Mouse (Mus musculus) limb, embryonic 10.5 days (tissue): Measurements from ENCODE around the gene 6030445D17Rik. TPM values are rescaled to one million over a fixed set of nuclear protein-coding genes. Genes with fewer than 3 reads are reported as not detected.

Source experiments
- DNase-seq: peaks from one replicate; pipeline ENCODE4 v3.0.0-alpha.2; 2017; ENCODE audit warnings: low spot score
- H3K27ac ChIP-seq: fragments of 300-500 bp; sonication (generic); 2 replicates; pipeline ENCODE4 v1.5.1; 2016; ENCODE audit warnings: mild to moderate bottlenecking
- H3K27me3 ChIP-seq: fragments of 300-500 bp; sonication (generic); 2 replicates; pipeline ENCODE4 v1.6.1; 2016; ENCODE audit warnings: low read depth, mild to moderate bottlenecking; ENCODE audit not compliant: poor library complexity, severe bottlenecking
- H3K36me3 ChIP-seq: fragments of 300-500 bp; sonication (generic); 2 replicates; pipeline ENCODE4 v1.6.1; 2016; ENCODE audit warnings: mild to moderate bottlenecking, moderate library complexity
- H3K4me1 ChIP-seq: fragments of 300-500 bp; sonication (generic); 2 replicates; pipeline ENCODE4 v1.6.1; 2016
- H3K4me3 ChIP-seq: fragments of 300-500 bp; sonication (generic); 2 replicates; pipeline ENCODE4 v1.5.1; 2016; ENCODE audit warnings: mild to moderate bottlenecking, moderate library complexity
- H3K9me3 ChIP-seq: fragments of 300-500 bp; sonication (generic); replicated peaks from 2 replicates; pipeline ENCODE4 v1.6.1; 2016; ENCODE audit warnings: mild to moderate bottlenecking
- WGBS: fragments of 180-500 bp; shearing (Covaris S2); methylation state at CpG from one replicate; pipeline ENCODE4 v1.1.7; 2016; 5-methylcytosine and 5-hydroxymethylcytosine counted together
- polyA plus RNA-seq: library from polyadenylated mRNA; unstranded; fragments of >200 nt; fragmentation: Nextera tagmentation; extraction: Ambion mirVana; gene quantifications from 2 replicates; pipeline ENCODE4 v1.2.1, GENCODE M21; 2016

Gene 6030445D17Rik
- polyA plus RNA-seq, 1 experiment from 2014 or later: 0.16 TPM

DNA sequence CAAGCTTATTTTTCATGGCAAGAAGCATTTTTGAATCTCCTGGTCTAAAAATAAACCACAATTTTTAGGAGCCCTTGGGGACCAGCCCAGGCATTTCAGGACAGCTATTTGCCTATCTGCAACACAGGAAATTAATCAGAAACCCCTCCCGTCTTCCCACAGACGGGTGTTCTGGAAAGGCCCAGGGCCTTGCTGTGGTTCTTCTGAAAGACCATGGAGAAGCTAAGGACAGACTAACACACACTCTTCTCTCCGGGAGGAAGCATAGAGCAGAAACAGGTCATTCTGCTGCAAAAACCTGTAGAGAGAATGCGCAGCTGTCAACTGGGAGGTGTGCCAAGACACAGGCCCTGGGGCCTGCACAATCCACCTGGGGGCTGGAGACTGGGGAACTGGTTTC is 4.2 kb downstream of the 6030445D17Rik start:
- no peak overlapping the region for H3K27ac ChIP-seq
- H3K4me1 ChIP-seq: peaks cover 48% of the 10 kb centered on the region
- H3K4me3 ChIP-seq: no peak overlapping the region
- H3K27me3 ChIP-seq: peaks cover 51% of the 10 kb centered on the region
- no peak for DNase-seq
- H3K9me3 ChIP-seq: no peaks in the 10 kb centered on the region
- WGBS: 67% methylated on average over 4 of the region's 4 CpGs
- no peaks in the 10 kb centered on the region for H3K36me3 ChIP-seq

DNA sequence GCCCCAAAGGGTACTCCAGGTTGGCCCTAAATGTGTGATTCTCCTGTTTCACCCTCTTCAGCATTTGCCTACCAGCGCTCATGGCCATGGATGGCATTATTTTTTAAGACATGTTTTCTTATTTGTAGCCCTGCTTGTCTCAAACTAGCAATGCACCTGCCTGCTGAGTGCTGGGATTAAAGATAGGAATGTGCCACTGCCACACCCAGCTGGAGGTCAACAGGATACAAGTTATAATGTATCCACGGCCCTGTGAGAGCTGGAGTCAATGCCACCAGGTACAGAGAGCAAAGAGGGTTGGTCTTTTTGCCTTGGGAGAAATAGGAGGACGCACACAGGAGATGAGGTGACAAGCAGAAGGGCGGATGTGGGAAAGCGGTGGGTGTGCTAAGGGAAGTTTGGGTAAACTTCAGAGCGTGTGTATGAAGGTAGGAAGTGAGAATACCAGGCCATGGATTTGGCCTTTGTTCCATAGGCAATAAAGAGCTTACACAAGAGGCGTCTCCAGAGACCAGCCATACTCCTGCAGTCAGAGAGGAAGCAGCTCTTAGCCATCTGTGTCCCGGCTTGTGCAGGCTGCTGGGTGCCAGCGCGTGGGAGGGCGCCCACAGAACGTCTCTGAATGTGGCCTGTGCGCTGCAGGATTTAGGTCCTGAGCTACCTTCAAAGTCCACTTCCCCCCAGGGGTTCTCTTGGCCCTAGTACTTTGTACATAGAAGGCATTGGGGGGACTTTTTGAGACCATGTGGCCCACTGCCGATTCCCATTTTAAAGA is 6.7 kb downstream of the 6030445D17Rik start:
- H3K4me3 ChIP-seq: peak overlapping the region; percentile 72; the same call in 1 of the 2 replicates

GRCm38 (mm10) chr4:136469371-136469903 is 7.4 kb downstream of the 6030445D17Rik start, which contains the start of gene Luzp1:
Gene Luzp1, plus strand, starts transcription at chr4:136469761.
- H3K4me3 ChIP-seq: peak within 1 kb of the TSS; percentile 72
- no peaks in the 10 kb centered on the region for H3K36me3 ChIP-seq
- H3K27me3 ChIP-seq: peaks cover 19% of the 10 kb centered on the region
- no peaks in the 10 kb centered on the region for H3K9me3 ChIP-seq
- H3K4me1 ChIP-seq: peaks cover 32% of the 10 kb centered on the region
- peak within 1 kb of the TSS; percentile 98 for H3K27ac ChIP-seq
- DNase-seq: peak; percentile 96
- WGBS: 1% methylated on average over 36 of the region's 36 CpGs

More for the DNA sequence above, 6.7 kb downstream of the 6030445D17Rik start:
- H3K27me3 ChIP-seq: peaks cover 26% of the 10 kb centered on the region
- H3K9me3 ChIP-seq: no peaks in the 10 kb centered on the region
- no peak for DNase-seq
- H3K27ac ChIP-seq: no peak overlapping the region; the same call in 1 of the 2 replicates
- WGBS: 75% methylated on average over 14 of the region's 14 CpGs
- peaks cover 35% of the 10 kb centered on the region for H3K4me1 ChIP-seq
- H3K36me3 ChIP-seq: no peaks in the 10 kb centered on the region

DNA sequence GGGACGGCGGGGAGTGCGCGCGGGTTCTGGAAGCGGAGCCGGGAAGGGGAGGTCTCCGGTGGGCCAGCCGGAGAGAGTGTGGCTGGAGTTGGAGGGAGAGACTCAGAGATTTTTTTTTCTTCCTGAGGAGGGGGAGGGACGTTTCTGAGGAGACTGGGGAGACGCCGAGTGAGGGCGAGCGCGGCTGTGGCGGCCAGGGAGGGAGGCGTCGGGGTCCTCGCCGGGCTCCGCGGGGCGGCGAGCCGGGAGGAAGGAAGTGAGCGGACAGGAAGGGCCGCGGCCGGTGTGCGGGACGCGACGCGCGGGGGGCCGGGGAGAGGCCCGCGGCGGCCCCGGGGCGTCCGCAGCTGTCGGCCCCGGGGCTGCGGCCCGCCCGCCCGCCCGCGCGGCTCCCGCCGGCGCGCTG is 7.9 kb downstream of the 6030445D17Rik start:
- Histone ChIP-seq H3K4me3 (peak overlapping the region; percentile 72), H3K27ac (peak overlapping the region; percentile 98), H3K9me3 (no peaks in the 10 kb centered on the region), H3K36me3 (no peaks in the 10 kb centered on the region), H3K27me3 (peaks cover 14% of the 10 kb centered on the region), H3K4me1 (peaks cover 32% of the 10 kb centered on the region)
- 1% methylated on average over 45 of the region's 55 CpGs for WGBS
- DNase-seq: no peak

GRCm38 (mm10) chr4:136470347-136471071 is 8.5 kb downstream of the 6030445D17Rik start:
- peak overlapping the region; percentile 98 for H3K27ac ChIP-seq
- no peaks in the 10 kb centered on the region for H3K9me3 ChIP-seq
- peak overlapping the region; percentile 72 for H3K4me3 ChIP-seq
- 0 out of 2 replicates have a peak, but pooled peaks cover 3% of the 10 kb centered on the region for H3K36me3 ChIP-seq
- peaks cover 8% of the 10 kb centered on the region; the same call in 1 of the 2 replicates for H3K27me3 ChIP-seq
- peak; percentile 78 for DNase-seq
- peaks cover 30% of the 10 kb centered on the region for H3K4me1 ChIP-seq
- WGBS: under 1% methylated on average over 58 of the region's 58 CpGs

DNA sequence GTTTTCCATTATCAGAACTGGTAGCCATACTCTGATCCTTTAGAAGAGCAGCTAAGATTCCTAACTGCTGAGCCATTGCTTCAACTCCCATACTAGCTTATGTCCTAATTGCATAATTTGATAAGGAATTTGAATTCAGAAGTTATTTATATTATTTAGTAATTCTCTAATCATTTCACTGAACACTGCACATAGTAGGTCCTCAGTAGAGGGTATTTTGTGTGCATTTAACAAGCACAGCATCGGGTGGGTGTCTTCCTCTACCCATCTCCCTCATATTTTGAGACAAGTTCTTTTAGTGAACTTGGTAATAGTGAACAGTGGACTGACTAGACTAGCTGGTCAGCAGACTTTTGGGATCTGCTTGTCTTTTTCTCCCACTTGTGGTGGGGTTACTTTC is 14.6 kb downstream of the 6030445D17Rik start:
- Histone ChIP-seq H3K27ac (no peak overlapping the region), H3K4me1 (peaks cover 6% of the 10 kb centered on the region), H3K36me3 (0 out of 2 replicates have a peak, but pooled peaks cover 4% of the 10 kb centered on the region), H3K4me3 (no peak overlapping the region), H3K27me3 (no peaks in the 10 kb centered on the region), H3K9me3 (no peaks in the 10 kb centered on the region)
- DNase-seq: no peak
- WGBS: 93% methylated on average over 1 of the region's 1 CpGs

DNA sequence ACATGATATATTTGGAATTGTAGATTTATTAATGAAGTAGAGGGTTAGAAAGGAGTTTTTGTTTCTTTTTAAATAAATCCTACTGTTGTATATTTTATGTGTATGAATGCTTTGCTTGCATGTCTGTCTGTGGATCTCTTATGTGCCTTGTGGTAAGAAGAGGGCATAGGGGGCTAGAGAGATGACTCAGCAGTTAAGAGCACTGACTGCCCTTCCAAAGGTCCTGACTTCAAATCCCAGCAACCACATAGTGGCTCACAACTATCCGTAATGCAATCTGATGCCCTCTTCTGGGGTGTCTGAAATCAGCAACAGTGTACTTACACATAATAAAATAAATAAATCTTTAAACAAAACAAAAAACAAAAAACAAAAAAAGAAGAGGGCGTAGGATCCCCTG is 24.5 kb downstream of the 6030445D17Rik start:
- DNase-seq: no peak
- H3K9me3 ChIP-seq: no peaks in the 10 kb centered on the region
- no peaks in the 10 kb centered on the region for H3K4me1 ChIP-seq
- WGBS: 93% methylated on average over 2 of the region's 2 CpGs
- no peaks in the 10 kb centered on the region for H3K27me3 ChIP-seq
- H3K27ac ChIP-seq: no peak overlapping the region
- no peak overlapping the region for H3K4me3 ChIP-seq
- peaks cover 11% of the 10 kb centered on the region for H3K36me3 ChIP-seq

DNA sequence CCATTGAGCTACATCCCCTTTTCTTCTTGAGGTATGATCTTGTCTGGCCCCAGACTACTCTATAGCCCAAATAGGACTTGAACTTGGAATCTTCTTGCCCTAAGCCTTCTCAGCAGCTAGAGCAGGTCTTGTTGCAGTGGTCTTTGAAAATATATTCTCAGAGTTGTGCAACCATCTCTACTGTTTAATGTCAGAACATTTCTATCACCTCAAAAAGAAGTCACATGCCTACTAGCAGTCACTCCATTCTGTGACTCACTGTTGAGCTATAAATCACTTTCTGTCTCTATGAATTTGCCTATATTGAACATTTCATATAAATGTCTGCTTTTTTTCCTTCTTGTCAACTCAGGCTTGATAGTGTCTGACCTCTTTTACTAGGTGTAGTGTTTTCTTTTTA is 33.9 kb downstream of the 6030445D17Rik start:
- Histone ChIP-seq H3K9me3 (no peaks in the 10 kb centered on the region), H3K27me3 (no peaks in the 10 kb centered on the region), H3K27ac (no peak overlapping the region), H3K4me1 (0 out of 2 replicates have a peak, but pooled peaks cover 2% of the 10 kb centered on the region), H3K4me3 (no peak overlapping the region), H3K36me3 (no peaks in the 10 kb centered on the region)
- no peak for DNase-seq

DNA sequence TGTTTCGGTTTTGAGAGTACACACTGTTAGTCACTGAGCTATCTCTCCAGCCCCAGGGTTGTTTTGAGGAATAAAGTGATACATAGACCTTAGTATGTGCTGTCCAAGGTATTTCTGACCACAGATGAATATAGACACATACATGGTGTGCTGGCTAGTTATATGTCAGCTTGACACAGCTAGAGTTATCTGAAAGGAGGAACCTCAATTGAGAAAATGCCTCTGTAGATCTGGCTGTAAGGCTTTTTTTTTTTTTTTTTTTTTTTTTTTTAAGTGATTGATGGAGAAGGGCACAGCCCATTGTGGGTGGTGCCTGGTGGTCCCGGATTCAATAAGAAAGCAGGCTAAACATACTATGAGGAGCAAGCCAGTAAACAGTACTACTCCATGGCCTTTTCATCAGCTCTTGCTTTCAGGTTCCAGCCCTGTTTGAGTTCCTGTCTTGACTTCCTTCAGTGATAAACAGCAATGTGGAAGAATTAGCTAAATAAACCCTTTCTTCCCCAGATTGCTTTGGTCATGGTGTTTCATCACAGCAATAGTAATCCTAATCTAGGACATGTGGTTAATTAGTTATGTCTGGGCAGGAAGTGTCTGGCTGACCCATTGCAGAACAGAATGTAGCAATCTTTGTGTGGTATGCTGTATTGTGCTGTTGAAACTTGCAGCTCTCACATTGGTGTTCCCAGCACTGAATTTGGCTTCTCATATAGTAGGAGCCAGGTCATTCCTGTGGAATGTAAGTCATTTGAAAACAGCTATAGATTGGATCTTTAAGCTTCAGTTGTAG is 43.6 kb downstream of the 6030445D17Rik start:
- no peaks in the 10 kb centered on the region for H3K27me3 ChIP-seq
- no peak for DNase-seq
- H3K27ac ChIP-seq: no peak overlapping the region
- 0 out of 2 replicates have a peak, but pooled peaks cover 4% of the 10 kb centered on the region for H3K36me3 ChIP-seq
- H3K9me3 ChIP-seq: no peaks in the 10 kb centered on the region
- H3K4me1 ChIP-seq: no peaks in the 10 kb centered on the region
- H3K4me3 ChIP-seq: no peak overlapping the region
- WGBS: 64% methylated on average over 2 of the region's 2 CpGs

DNA sequence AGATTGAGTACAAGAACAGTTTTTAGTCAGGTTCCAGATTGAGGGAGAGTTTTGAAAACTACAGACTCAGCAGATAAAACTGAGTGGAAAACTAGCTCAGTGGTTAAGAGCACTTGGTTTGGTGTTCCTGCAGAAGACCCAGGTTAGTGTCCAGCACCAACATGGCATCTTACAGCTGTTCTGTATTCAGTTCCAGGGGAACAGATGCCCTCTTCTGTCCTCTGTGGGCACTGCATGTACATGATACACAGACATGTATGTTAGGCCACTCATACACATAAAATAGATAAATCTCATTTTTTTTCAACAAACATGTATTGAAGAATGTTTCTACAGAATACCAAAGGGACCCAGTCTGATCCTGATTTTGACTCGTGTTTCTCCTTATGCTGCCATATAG is 47.8 kb downstream of the 6030445D17Rik start:
- Histone ChIP-seq H3K27ac (no peak overlapping the region), H3K36me3 (0 out of 2 replicates have a peak, but pooled peaks cover 4% of the 10 kb centered on the region), H3K4me3 (no peak overlapping the region), H3K4me1 (peaks cover 10% of the 10 kb centered on the region), H3K27me3 (no peaks in the 10 kb centered on the region), H3K9me3 (no peaks in the 10 kb centered on the region)
- 92% methylated on average over 1 of the region's 1 CpGs for WGBS
- no peak for DNase-seq

- 73% methylated on average over 4 of the region's 4 CpGs for WGBS
- H3K27me3 ChIP-seq: no peaks in the 10 kb centered on the region
- H3K9me3 ChIP-seq: no peaks in the 10 kb centered on the region
- DNase-seq: no peak
- no peak overlapping the region for H3K4me3 ChIP-seq
- peaks cover 16% of the 10 kb centered on the region for H3K4me1 ChIP-seq
- no peak overlapping the region for H3K27ac ChIP-seq
- 0 out of 2 replicates have a peak, but pooled peaks cover 7% of the 10 kb centered on the region for H3K36me3 ChIP-seq
These were observed 49.7 kb downstream of the 6030445D17Rik start for GRCm38 (mm10) chr4:136511708-136512107.

GRCm38 (mm10) chr4:136512905-136513304 is 50.9 kb downstream of the 6030445D17Rik start:
- H3K27ac ChIP-seq: peak overlapping the region; percentile 37
- no peak overlapping the region for H3K4me3 ChIP-seq
- H3K9me3 ChIP-seq: no peaks in the 10 kb centered on the region
- no peak for DNase-seq
- peaks cover 17% of the 10 kb centered on the region for H3K4me1 ChIP-seq
- no peaks in the 10 kb centered on the region for H3K27me3 ChIP-seq
- 0 out of 2 replicates have a peak, but pooled peaks cover 6% of the 10 kb centered on the region for H3K36me3 ChIP-seq
